Mouse (Mus musculus) embryonic facial prominence, embryonic 14.5 days (tissue): ENCODE data around the gene Ttc21b. TPM values are rescaled to one million over a fixed set of nuclear protein-coding genes. Genes with fewer than 3 reads are reported as not detected.
A peak's percentile ranks its signal among the peaks of the same experiment; 100 is the strongest.

Experiments
- ATAC-seq: fragments of 200-750 bp; cut with Nextera tagmentation; 2 replicates; pipeline ENCODE4 v1.8.0; 2017; ENCODE audit warnings: low read depth, moderate number of reproducible peaks, moderate TSS enrichment
- DNase-seq: peaks from one replicate; pipeline ENCODE4 v3.0.0-alpha.2; 2015; ENCODE audit warnings: low spot score
- H3K27ac ChIP-seq: fragments of 300-500 bp; sonication (generic); replicated peaks from 2 replicates; pipeline ENCODE4 v1.5.1; 2014; ENCODE audit warnings: low read depth, mild to moderate bottlenecking, low read length, moderate library complexity
- H3K27me3 ChIP-seq: fragments of 300-500 bp; sonication (generic); replicated peaks from 2 replicates; pipeline ENCODE4 v1.6.1; 2014; ENCODE audit warnings: low read length; ENCODE audit not compliant: control insufficient read depth, insufficient read depth
- H3K36me3 ChIP-seq: fragments of 300-500 bp; sonication (generic); 2 replicates; pipeline ENCODE4 v1.6.1; 2014; ENCODE audit warnings: low read length, mixed read lengths; ENCODE audit not compliant: control insufficient read depth, insufficient read depth
- H3K4me1 ChIP-seq: fragments of 300-500 bp; sonication (generic); 2 replicates; pipeline ENCODE4 v1.6.1; 2014; ENCODE audit warnings: antibody characterized with exemption, low read length; ENCODE audit not compliant: control insufficient read depth, insufficient read depth
- H3K4me2 ChIP-seq: fragments of 300-500 bp; sonication (generic); 2 replicates; pipeline ENCODE4 v1.6.1; 2014; ENCODE audit warnings: low read depth, mild to moderate bottlenecking, low read length, moderate library complexity, mixed read lengths
- H3K4me3 ChIP-seq: fragments of 300-500 bp; sonication (generic); 2 replicates; pipeline ENCODE4 v1.5.1; 2014; ENCODE audit warnings: low read depth, mild to moderate bottlenecking, low read length
- H3K9ac ChIP-seq: fragments of 300-500 bp; sonication (generic); 2 replicates; pipeline ENCODE4 v1.6.1; 2014; ENCODE audit warnings: low read depth, mild to moderate bottlenecking, low read length, moderate library complexity, mixed read lengths
- H3K9me3 ChIP-seq: fragments of 300-500 bp; sonication (generic); 2 replicates; pipeline ENCODE4 v1.6.1; 2016; ENCODE audit warnings: low read length; ENCODE audit not compliant: control insufficient read depth
- WGBS: fragments of 180-500 bp; shearing (Covaris S2); extraction: QIAGEN DNeasy Blood & Tissue Kit; methylation state at CpG from one replicate; pipeline ENCODE4 v1.1.7; 2014; 5-methylcytosine and 5-hydroxymethylcytosine counted together
- polyA plus RNA-seq: library from polyadenylated mRNA; unstranded; fragments of >200 nt; fragmentation: Nextera tagmentation; extraction: Ambion mirVana; gene quantifications from 2 replicates; pipeline ENCODE4 v1.2.1, GENCODE M21; 2014

Gene Ttc21b
- 11.7 and 12.5 TPM in 2 replicates for polyA plus RNA-seq

- peak within 1 kb of the TSS; percentile 71 for H3K9ac ChIP-seq
- H3K9me3 ChIP-seq: no peaks in the 10 kb centered on the region
- peak within 1 kb of the TSS; percentile 56; the same call in 1 of the 2 replicates for H3K27ac ChIP-seq
- peaks cover 8% of the 10 kb centered on the region for H3K4me1 ChIP-seq
- ATAC-seq (peak; percentile 99), DNase-seq (peak; percentile 99)
- peak within 1 kb of the TSS; percentile 54 for H3K4me2 ChIP-seq
- peaks cover 5% of the 10 kb centered on the region for H3K36me3 ChIP-seq
- H3K27me3 ChIP-seq: no peaks in the 10 kb centered on the region
- H3K4me3 ChIP-seq: peak within 1 kb of the TSS; percentile 69
- WGBS: under 1% methylated on average over 44 of the region's 56 CpGs
These were observed at the start of gene Ttc21b for GRCm38 (mm10) chr2:66256220-66257131. Ttc21b (minus strand) TSS chr2:66256617.

GRCm38 (mm10) chr2:66272551-66272950, 16.1 kb upstream of the Ttc21b start:
- H3K36me3 ChIP-seq: no peaks in the 10 kb centered on the region
- no peak overlapping the region for H3K4me3 ChIP-seq
- H3K27me3 ChIP-seq: no peaks in the 10 kb centered on the region
- no peaks in the 10 kb centered on the region for H3K9me3 ChIP-seq
- no peak overlapping the region for H3K27ac ChIP-seq
- H3K4me2 ChIP-seq: no peak overlapping the region
- DNase-seq (no peak), ATAC-seq (no peak)
- H3K9ac ChIP-seq: no peak overlapping the region
- WGBS: 79% methylated on average over 3 of the region's 3 CpGs
- H3K4me1 ChIP-seq: no peaks in the 10 kb centered on the region

DNA sequence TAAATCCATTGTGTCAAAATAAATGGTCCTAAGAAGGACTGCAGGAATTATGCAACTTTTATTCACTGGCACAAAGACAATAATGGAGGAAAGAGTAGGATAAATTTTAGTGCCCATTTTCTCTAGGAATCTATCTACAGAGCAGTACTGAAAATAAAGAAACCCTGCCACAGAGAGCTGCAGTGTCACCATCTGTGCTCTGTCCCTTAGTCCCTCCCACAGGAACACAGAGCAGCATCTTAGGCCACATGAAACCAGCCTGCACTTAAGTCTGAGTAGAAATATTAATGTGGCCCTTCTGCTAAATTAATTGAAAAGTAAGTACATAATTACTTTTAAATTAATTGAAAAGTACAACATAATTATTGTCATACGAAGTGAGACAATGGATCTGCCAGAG, 12.4 kb downstream of the Ttc21b start:
- Histone ChIP-seq H3K9me3 (no peaks in the 10 kb centered on the region), H3K36me3 (peaks cover 35% of the 10 kb centered on the region), H3K4me3 (no peak overlapping the region), H3K27me3 (no peaks in the 10 kb centered on the region), H3K4me1 (no peaks in the 10 kb centered on the region), H3K27ac (no peak overlapping the region), H3K9ac (no peak overlapping the region), H3K4me2 (no peak overlapping the region)
- no peak for ATAC-seq
- 80% methylated on average over 1 of the region's 1 CpGs for WGBS
- no peak for DNase-seq

DNA sequence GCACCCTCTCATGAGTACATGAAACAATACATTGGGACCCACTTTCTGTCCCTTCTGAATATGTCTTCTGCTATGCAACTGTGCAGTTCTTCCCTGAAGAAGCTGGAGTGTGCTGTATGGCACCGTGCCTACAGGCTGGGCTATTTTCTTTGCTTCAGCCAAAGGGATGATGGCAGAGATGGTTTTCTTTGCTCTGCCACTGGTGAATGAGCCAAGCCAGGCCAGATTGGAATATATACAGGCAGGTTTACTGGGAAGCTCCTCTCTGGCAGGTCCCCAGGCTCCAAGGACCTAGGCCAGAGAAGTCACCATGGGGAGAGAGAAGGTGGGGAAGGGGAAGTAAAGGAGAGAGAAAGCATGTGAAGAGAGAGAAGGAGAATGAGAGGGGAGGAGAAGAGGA, 16.1 kb downstream of the Ttc21b start:
- peaks cover 33% of the 10 kb centered on the region for H3K36me3 ChIP-seq
- H3K4me3 ChIP-seq: no peak overlapping the region
- H3K9me3 ChIP-seq: no peaks in the 10 kb centered on the region
- H3K4me2 ChIP-seq: no peak overlapping the region
- WGBS: 94% methylated on average over 1 of the region's 1 CpGs
- ATAC-seq (no peak), DNase-seq (no peak)
- H3K9ac ChIP-seq: no peak overlapping the region
- no peaks in the 10 kb centered on the region for H3K4me1 ChIP-seq
- no peak overlapping the region for H3K27ac ChIP-seq
- no peaks in the 10 kb centered on the region for H3K27me3 ChIP-seq

- no peak for ATAC-seq
- Histone ChIP-seq H3K27ac (no peak overlapping the region), H3K9me3 (no peaks in the 10 kb centered on the region), H3K4me1 (no peaks in the 10 kb centered on the region), H3K4me3 (no peak overlapping the region), H3K9ac (no peak overlapping the region), H3K27me3 (no peaks in the 10 kb centered on the region), H3K36me3 (peaks cover 39% of the 10 kb centered on the region), H3K4me2 (no peak overlapping the region)
- 85% methylated on average over 5 of the region's 5 CpGs for WGBS
- DNase-seq: no peak
These were observed 17.5 kb downstream of the Ttc21b start for GRCm38 (mm10) chr2:66238886-66239285.

DNA sequence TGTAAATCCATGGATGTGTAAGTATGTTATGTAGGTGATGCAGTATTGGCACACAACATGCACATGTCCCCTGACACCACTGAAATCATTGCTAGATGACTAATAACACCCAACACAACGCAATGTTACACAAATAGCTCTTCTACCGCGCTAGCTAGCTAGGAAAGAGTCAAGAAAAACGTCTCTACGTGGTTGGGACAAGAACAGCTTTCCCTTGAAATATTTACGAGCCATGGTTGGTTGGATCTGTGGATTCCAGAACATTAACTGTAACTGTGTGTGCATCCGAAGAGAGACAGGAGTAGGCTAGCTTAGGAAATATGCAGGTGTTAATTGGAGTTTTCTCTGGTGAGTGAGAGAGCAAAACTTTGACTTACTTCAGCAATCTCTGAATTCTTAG, 35.5 kb downstream of the Ttc21b start:
- ATAC-seq (no peak), DNase-seq (no peak)
- Histone ChIP-seq H3K27me3 (no peaks in the 10 kb centered on the region), H3K4me2 (no peak overlapping the region), H3K4me1 (no peaks in the 10 kb centered on the region), H3K9me3 (no peaks in the 10 kb centered on the region), H3K9ac (no peak overlapping the region), H3K36me3 (peaks cover 46% of the 10 kb centered on the region; the same call in 1 of the 2 replicates), H3K4me3 (no peak overlapping the region), H3K27ac (no peak overlapping the region)
- WGBS: 91% methylated on average over 7 of the region's 7 CpGs

DNA sequence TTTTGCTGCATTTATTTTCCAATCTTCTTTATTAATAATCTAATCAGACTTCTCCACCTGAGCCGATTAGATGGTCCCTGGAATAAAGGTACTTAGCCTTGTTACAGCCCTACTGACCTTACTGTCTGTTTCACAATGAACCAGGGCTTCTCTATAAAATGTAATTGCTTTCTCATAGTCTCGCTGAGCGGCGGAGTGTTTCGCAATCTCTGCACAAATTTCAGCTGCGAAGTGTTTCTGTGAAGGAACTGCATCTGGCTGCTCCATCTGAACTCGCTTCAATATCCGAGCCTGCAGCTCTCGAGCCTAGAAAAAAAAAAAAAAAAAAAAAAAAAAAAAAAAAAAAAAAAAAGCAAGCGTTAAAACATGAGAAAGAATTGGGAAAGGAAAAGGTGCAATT, 46.5 kb downstream of the Ttc21b start:
- H3K36me3 ChIP-seq: peaks cover 38% of the 10 kb centered on the region
- DNase-seq (no peak), ATAC-seq (no peak)
- no peak overlapping the region for H3K9ac ChIP-seq
- H3K27me3 ChIP-seq: no peaks in the 10 kb centered on the region
- no peak overlapping the region for H3K4me3 ChIP-seq
- H3K4me2 ChIP-seq: no peak overlapping the region
- H3K4me1 ChIP-seq: no peaks in the 10 kb centered on the region
- WGBS: 89% methylated on average over 10 of the region's 10 CpGs
- no peak overlapping the region for H3K27ac ChIP-seq
- H3K9me3 ChIP-seq: no peaks in the 10 kb centered on the region

DNA sequence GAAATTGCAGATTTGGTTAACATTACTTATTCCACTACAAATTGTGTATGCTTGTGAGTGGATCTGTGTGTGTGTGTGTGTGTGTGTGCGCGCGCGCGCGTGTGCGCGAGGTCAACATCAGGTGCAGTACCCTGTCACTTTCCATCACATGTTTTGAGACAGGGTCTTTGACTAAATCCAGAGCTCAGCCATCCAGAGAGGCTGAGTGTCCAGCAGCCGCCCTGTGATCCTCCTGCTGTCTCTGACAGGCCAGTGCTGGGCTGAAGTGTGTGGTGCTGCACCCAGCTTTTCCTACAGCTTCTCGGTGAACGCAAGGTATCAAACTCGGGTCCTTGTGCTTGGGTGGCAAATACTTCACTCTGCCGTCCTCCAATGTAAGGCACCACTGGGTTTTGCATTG, 47.1 kb downstream of the Ttc21b start:
- no peak for ATAC-seq
- no peak overlapping the region for H3K4me3 ChIP-seq
- H3K27me3 ChIP-seq: no peaks in the 10 kb centered on the region
- H3K9me3 ChIP-seq: no peaks in the 10 kb centered on the region
- H3K4me1 ChIP-seq: no peaks in the 10 kb centered on the region
- peaks cover 38% of the 10 kb centered on the region for H3K36me3 ChIP-seq
- H3K4me2 ChIP-seq: no peak overlapping the region
- DNase-seq: no peak
- H3K27ac ChIP-seq: no peak overlapping the region
- WGBS: 94% methylated on average over 13 of the region's 13 CpGs
- H3K9ac ChIP-seq: no peak overlapping the region

DNA sequence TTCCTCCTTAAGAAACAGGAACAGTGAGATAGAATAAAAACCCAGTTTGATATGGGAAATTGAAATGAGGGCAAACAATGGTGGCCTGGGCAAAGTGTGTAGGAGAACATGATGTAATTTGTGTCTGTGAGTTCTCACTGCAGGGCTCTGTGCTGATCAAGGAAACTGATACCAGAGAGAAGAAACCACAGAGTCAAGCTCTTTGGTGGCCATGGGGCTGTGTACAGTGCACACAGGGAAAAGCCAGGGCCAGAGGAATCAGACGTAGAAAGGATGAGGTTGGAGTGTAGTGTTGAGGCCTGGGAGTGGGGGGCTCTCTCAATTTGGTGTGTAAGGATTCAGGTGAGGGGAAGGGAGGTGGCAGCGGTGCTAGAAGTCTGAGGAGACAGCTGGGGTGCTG, 49.6 kb downstream of the Ttc21b start:
- no peak overlapping the region for H3K27ac ChIP-seq
- DNase-seq: no peak
- H3K36me3 ChIP-seq: peaks cover 39% of the 10 kb centered on the region
- H3K27me3 ChIP-seq: no peaks in the 10 kb centered on the region
- no peaks in the 10 kb centered on the region for H3K4me1 ChIP-seq
- ATAC-seq: no peak
- no peak overlapping the region for H3K9ac ChIP-seq
- 73% methylated on average over 2 of the region's 2 CpGs for WGBS
- H3K4me3 ChIP-seq: no peak overlapping the region
- H3K4me2 ChIP-seq: no peak overlapping the region
- no peaks in the 10 kb centered on the region for H3K9me3 ChIP-seq
